In the genomic region with DNA sequence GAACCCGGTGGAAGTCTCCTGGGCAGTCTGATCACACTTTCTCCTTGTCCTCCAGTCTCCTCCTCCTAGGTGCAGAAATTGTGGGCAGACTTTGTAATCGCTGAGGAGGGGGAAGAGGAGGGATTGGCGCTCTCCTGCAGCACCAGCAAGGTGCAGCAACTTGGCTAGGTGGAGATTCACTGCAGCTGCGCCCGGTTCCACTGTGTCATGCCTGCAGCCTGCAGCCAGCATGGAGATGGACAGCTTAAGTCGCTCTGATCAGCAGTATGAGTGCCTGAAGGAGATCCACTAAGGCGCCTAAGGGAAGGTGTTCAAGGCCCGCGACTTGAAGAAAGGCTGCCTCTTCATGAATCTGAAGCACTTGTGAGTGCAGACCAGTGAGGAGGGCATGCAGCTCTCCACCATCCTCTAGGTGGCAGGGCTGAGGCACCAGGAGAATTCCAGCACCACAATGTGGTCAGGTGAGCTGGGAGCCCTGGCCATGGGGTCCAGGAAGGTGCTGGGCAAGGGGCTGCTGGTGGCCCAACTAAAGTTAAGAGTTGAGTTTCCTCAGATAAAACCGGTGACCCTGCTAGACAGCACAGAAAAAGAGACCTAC, we compare ENCODE assay signal across 14 mouse cellular contexts. TPM values are rescaled to one million over a fixed set of nuclear protein-coding genes. Genes with fewer than 3 reads are reported as not detected.
"Had no signal": no experiment of that assay in that cellular context is flagged by ENCODE, and none has a peak within 500 bp of the region (broad histone marks: within the 10 kb centered on the region; RNA-seq: fewer than 3 reads in every experiment).

No protein-coding gene starts in this region.

RNA-seq across cellular contexts. Expression of gene Gm7233, which starts 11.0 kb away (rescaled TPM):
- total RNA-seq: liver, adult 2 months had no signal
- polyA plus RNA-seq: kidney, adult 2 months; limb, embryonic 11.5 days; limb, embryonic 14.5 days; liver, adult 2 months; liver, embryonic 13.5 days; liver, embryonic 16.5 days; lung, adult 2 months; midbrain, embryonic 10.5 days; midbrain, embryonic 16.5 days; neural tube, embryonic 11.5 days; neural tube, embryonic 14.5 days; stomach, embryonic 14.5 days; stomach, postnatal 0 days; thymus, adult 2 months had no signal
